Mouse (Mus musculus) adrenal gland, postnatal 14 days (tissue): Measurements from ENCODE around the gene Sdhaf1. TPM values are rescaled to one million over a fixed set of nuclear protein-coding genes. Genes with fewer than 3 reads are reported as not detected.
A peak's percentile ranks its signal among the peaks of the same experiment; 100 is the strongest.

Source experiments
- DNase-seq: peaks from one replicate; pipeline ENCODE4 v3.0.0; 2021; ENCODE audit warnings: mixed read lengths
- total RNA-seq: library from RNA; stranded (reverse); gene quantifications from 2 replicates; pipeline ENCODE4 v1.2.3, GENCODE M21; 2021

Gene Sdhaf1
- total RNA-seq, 1 experiment from 2014 or later, result 15.0 TPM

- no peak for DNase-seq
Measured at GRCm38 (mm10) chr7:30294296-30294695, 29.4 kb downstream of the Sdhaf1 start.

GRCm38 (mm10) chr7:30293795-30294194 lies 29.9 kb downstream of the Sdhaf1 start:
- DNase-seq, result no peak

- DNase-seq, result peak; percentile 76
Measured at GRCm38 (mm10) chr7:30291215-30292131, 32.2 kb downstream of the Sdhaf1 start, which contains the start of gene Clip3. Gene Clip3, plus strand, starts transcription at chr7:30291728.

- DNase-seq, result no peak
Measured at GRCm38 (mm10) chr7:30289714-30290399, 33.8 kb downstream of the Sdhaf1 start.

DNA sequence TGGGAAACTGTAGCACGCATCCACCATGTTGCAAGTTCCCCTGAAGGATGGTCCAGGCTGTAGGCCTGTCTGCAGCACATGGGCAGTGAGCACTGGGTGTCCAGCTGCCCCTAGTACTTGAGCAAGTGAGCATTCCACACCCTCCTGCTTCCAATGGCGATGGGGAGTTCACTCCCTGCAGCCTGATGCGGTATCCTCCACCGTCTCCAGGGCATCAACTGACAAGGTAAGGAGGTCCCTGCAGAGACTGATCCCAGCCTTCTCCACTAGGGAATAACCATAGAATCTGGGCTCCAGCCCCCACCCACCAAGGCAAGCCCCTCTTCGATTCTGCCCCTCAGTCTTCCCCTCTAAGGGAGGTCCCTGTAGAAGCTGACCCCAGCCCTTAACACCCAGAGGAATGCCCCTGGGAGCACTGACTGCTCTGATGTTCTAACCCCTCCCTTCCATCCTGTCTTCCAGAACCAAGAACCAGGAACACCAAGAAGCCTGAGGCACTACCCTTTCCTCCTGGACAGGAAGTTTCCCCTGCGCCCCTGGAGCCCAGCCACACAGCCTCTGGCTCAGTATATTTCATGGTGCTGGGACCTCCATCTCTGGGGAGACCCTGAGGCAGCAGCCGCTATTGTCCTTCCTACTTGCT lies 34.5 kb downstream of the Sdhaf1 start:
- no peak for DNase-seq

DNA sequence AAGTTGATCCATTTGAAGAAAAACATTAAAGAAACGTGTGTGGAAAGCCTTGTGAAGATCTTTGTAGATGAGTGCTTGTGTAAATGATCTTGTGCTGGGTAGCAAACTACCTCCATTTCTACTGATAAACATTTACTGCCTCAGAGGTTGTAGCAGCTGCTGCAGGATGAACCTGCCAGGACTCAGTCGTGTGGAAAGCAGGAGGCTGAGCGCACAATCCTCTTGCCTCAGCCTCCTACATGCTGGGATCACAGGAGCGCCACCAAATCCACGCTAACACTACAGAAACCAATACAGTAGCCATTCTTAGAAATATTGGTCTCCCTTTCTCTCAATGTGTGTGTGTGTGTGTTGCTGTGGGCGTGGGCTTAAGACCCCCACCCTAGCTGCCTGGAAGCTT lies 35.6 kb downstream of the Sdhaf1 start:
- no peak for DNase-seq

DNA sequence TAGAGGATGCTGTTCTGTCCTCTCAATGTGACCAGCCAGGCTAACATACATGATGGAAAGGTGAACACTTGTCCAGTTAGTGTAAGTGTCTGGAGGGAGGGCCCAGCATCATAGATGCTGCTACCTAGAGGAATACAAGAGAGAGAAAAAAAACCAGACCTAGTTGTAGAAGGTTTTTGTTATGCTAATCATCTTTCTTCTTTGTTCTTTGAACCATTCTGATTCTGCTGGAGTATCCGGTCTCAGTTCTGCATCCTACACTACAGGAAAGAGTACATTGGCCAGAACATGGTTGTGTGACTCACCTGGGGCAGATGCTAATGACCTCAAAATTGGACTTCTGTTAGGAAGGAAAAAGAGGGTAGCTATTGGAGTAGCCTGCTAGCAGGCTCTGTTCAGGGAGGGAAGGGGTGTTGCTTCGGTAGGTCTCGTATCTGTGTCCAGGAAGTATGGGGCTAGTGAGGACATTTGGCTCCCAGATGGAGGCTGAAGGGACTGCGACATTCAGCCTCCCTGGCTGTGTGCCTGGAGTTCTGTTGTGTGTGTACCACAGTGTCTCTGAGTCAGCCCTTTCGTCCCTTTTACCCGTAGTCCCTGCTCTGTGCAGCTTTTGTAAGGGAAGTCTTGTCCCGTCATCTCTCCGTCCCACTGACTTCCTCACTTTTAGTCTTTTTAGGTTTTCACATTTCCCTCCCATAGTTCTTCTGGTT lies 36.8 kb downstream of the Sdhaf1 start:
- peak; percentile 70 for DNase-seq

DNA sequence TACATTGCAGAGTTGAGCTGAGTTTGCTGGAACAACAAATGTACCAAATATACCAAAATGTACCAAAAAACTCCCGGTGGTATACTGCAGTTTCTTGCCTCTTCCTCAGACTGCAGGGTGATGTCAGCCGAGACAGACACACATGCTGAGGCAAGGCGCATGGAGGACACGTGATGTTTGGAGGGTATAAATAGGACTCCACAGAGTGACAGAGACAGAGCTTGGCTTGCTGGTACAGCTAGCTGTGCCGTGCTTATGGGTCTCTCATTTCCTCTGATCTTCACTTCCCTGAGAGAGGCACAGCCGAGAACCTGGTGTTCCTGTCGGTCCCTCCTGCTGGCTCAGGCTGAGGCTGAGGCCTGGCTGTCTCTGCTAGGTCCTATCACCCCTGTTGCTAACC lies 41.0 kb downstream of the Sdhaf1 start:
- DNase-seq, result no peak

DNA sequence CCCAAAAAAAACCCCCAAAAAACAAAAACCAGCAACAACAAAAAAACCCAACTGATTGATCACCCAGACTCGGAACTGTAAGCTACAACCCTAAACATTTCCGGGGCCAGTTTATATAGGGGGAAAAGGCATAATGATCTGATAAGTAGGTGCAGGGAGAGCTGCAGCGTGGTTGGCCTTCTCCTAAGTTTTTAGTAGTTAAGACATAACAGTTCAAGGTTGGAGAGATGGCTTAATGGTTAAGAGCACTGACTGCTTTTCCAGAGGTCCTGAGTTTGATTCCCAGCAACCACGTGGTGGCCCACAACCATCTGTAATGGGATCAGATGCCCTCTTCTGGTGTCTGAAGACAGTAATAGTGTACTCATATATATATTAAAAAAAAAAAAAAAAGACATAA lies 42.2 kb downstream of the Sdhaf1 start:
- DNase-seq, result no peak

DNA sequence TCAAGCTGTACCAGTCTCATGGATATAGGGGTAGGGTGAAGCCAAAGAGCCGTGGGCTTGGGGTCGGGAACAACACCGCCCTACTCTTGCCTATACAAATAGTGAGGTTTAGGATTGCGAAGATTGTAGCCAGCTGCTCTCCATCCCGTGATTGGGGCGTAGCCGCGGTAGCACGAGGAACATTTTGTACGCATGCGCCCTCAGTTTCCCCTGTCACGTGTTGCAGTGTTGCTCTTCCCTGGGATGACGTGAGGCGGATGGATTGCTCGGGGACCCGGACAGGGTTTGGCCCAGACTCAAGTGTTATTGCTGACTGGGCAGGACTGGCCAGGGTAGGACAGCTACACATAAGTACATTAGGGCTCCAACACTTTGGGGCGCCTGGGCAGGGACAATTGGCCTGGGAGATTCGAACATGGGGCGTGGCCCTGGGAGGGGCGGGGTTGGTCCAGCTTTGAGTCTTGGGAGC lies 43.0 kb downstream of the Sdhaf1 start:
- peak; percentile 91 for DNase-seq

- peak; percentile 95 for DNase-seq
Measured at GRCm38 (mm10) chr7:30279951-30280669, 43.6 kb downstream of the Sdhaf1 start, which contains the start of the genes Thap8 and Wdr62. Gene Thap8, plus strand, starts transcription at chr7:30280094. Gene Wdr62, minus strand, starts transcription at chr7:30280419.

GRCm38 (mm10) chr7:30279536-30279935 lies 44.2 kb downstream of the Sdhaf1 start:
- no peak for DNase-seq

GRCm38 (mm10) chr7:30278911-30279310 lies 44.8 kb downstream of the Sdhaf1 start:
- peak; percentile 45 for DNase-seq

DNA sequence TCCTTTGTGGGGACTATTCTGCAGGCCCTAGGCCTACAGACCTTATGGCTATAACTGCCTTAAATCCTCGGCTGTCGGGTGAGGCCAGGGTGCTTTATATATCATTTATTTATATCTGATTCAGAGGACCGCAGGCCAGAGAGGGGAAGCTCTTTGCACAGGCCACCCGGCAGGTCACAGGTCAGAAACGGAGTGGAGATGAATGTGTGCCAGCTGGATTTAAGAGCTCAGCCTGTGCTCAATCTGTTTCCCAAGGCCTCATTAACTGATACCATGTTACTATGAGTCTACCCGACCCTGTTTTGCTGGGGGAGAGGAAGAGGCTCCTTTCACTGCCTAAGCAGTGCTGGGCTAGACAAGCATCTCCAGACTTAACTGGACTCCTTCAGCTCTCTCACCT lies 49.3 kb downstream of the Sdhaf1 start:
- no peak for DNase-seq

Other genes with a start within 250 kb of the Sdhaf1 start
- 0.45 and 1.4 TPM in 2 replicates for gene Gm26920, start 233.5 kb downstream of the Sdhaf1 start, total RNA-seq
- 1.6 and 2.5 TPM in 2 replicates for gene Zfp566, start 233.4 kb downstream of the Sdhaf1 start, total RNA-seq
- gene Zfp260, start 229.1 kb downstream of the Sdhaf1 start, total RNA-seq, result 36.9 and 45.6 TPM in 2 replicates
- gene Zfp382, start 202.0 kb downstream of the Sdhaf1 start, total RNA-seq, result 3.9 and 5.7 TPM in 2 replicates
- gene Zfp146, start 154.1 kb downstream of the Sdhaf1 start, total RNA-seq, result 57.8 and 63.1 TPM in 2 replicates
- gene Cox7a1, start 139.8 kb downstream of the Sdhaf1 start, total RNA-seq, result 1,359 and 1,375 TPM in 2 replicates
- 526 and 534 TPM in 2 replicates for gene Capns1, start 125.1 kb downstream of the Sdhaf1 start, total RNA-seq
- gene Polr2i, start 91.9 kb downstream of the Sdhaf1 start, total RNA-seq, result 95.5 and 99.4 TPM in 2 replicates
- gene Tbcb, start 91.6 kb downstream of the Sdhaf1 start, total RNA-seq, result 67.7 and 75.4 TPM in 2 replicates
- gene Ovol3, start 88.2 kb downstream of the Sdhaf1 start, total RNA-seq, result not detected in 2 replicates
- gene Thap8, start 43.8 kb downstream of the Sdhaf1 start, total RNA-seq, result 0.33 and 0.38 TPM in 2 replicates
- 12.3 and 15.0 TPM in 2 replicates for gene Wdr62, start 43.5 kb downstream of the Sdhaf1 start, total RNA-seq
- gene Clip3, start 32.2 kb downstream of the Sdhaf1 start, total RNA-seq, result 26.9 and 44.7 TPM in 2 replicates
- gene Alkbh6, start 15.2 kb downstream of the Sdhaf1 start, total RNA-seq, result 51.4 and 56.3 TPM in 2 replicates
- gene Syne4, start 9.1 kb downstream of the Sdhaf1 start, total RNA-seq, result 23.5 and 30.2 TPM in 2 replicates
- 2.2 and 3.6 TPM in 2 replicates for gene E130208F15Rik, start 2.2 kb downstream of the Sdhaf1 start, total RNA-seq
- gene Lrfn3, start 38.9 kb upstream of the Sdhaf1 start, total RNA-seq, result 15.6 and 16.2 TPM in 2 replicates
- gene Tyrobp, start 89.9 kb upstream of the Sdhaf1 start, total RNA-seq, result 19.9 and 30.9 TPM in 2 replicates
- gene Hcst, start 96.0 kb upstream of the Sdhaf1 start, total RNA-seq, result 7.1 TPM in 1 of 2 replicates, not detected in the other
- gene Nfkbid, start 97.8 kb upstream of the Sdhaf1 start, total RNA-seq, result 2.8 and 3.9 TPM in 2 replicates
- 21.3 and 28.3 TPM in 2 replicates for gene Aplp1, start 121.6 kb upstream of the Sdhaf1 start, total RNA-seq
- gene Kirrel2, start 133.8 kb upstream of the Sdhaf1 start, total RNA-seq, result not detected in 2 replicates
- gene Nphs1, start 134.4 kb upstream of the Sdhaf1 start, total RNA-seq, result 0.11 TPM in 1 of 2 replicates, not detected in the other
- 2.6 and 33.4 TPM in 2 replicates for gene Prodh2, start 169.7 kb upstream of the Sdhaf1 start, total RNA-seq
- 8.3 and 8.9 TPM in 2 replicates for gene Arhgap33, start 211.2 kb upstream of the Sdhaf1 start, total RNA-seq
- gene Hspb6, start 228.3 kb upstream of the Sdhaf1 start, total RNA-seq, result 24.2 and 29.4 TPM in 2 replicates
- gene Proser3, start 228.4 kb upstream of the Sdhaf1 start, total RNA-seq, result 7.6 and 9.2 TPM in 2 replicates
- gene Lin37, start 235.9 kb upstream of the Sdhaf1 start, total RNA-seq, result 41.6 and 46.3 TPM in 2 replicates
- 60.3 and 66.8 TPM in 2 replicates for gene U2af1l4, start 239.4 kb upstream of the Sdhaf1 start, total RNA-seq
- gene Gm49396, start 239.4 kb upstream of the Sdhaf1 start, total RNA-seq, result 3.8 and 4.6 TPM in 2 replicates
- gene Psenen, start 239.7 kb upstream of the Sdhaf1 start, total RNA-seq, result 117 and 125 TPM in 2 replicates
- gene Igflr1, start 241.5 kb upstream of the Sdhaf1 start, total RNA-seq, result 5.1 and 7.8 TPM in 2 replicates